12 mouse cellular contexts compared by ENCODE assay signal in genomic region chr11:86916596-86917249, GRCm38 (mm10).
A peak's percentile ranks its signal among the peaks of the same experiment; 100 is the strongest.
DNase-seq lines count a peak whose midpoint lies in the region; ATAC-seq and TF ChIP-seq lines count a peak whose summit lies in the region.
"Had no signal": no experiment of that assay in that cellular context is flagged by ENCODE, and none has a peak within 500 bp of the region (broad histone marks: within the 10 kb centered on the region; RNA-seq: fewer than 3 reads in every experiment).

No protein-coding gene starts in this region.

- H3K36me3 ChIP-seq in liver, embryonic 14.5 days (replicated peaks; ENCODE audit: control insufficient read depth, insufficient read depth, low read depth): no peaks in the 10 kb centered on the region
- H3K36me3 ChIP-seq in midbrain, embryonic 15.5 days (replicated peaks): no peaks in the 10 kb centered on the region
- H3K36me3 ChIP-seq: midbrain, embryonic 12.5 days; neural tube, embryonic 13.5 days; stomach, embryonic 15.5 days had no signal

- peak; percentile 79 for DNase-seq in brain, adult 2 months (ENCODE audit: low read depth, low spot score)
- peak; percentile 64 to 76 for DNase-seq in heart, postnatal 10 days
- DNase-seq in liver, embryonic 14.5 days (ENCODE audit: low read depth in 3 of 3, low spot score in 3 of 3): peak in 1 of 3 experiments; percentile 13
- no peak for DNase-seq in kidney, postnatal 4 days
- no peak for DNase-seq in urinary bladder, postnatal 10 days (ENCODE audit: low spot score)
- DNase-seq: cerebellum, adult 2 months had no signal

- no peak for TF ChIP-seq CTCF in cortical plate, adult 2 months (IDR thresholded peaks at IDR 0.05; ENCODE audit: extremely low read depth, insufficient read depth, low read length)
- no peak for TF ChIP-seq CTCF in liver, embryonic 14.5 days (IDR thresholded peaks at IDR 0.05; ENCODE audit: low read depth)

- intact Hi-C loops in heart, postnatal 10 days (cut with DNase I): no loop called here

- no peaks in the 10 kb centered on the region for H3K9me3 ChIP-seq in liver, embryonic 14.5 days (ENCODE audit: control insufficient read depth, low read length)
- H3K9me3 ChIP-seq in midbrain, embryonic 15.5 days: no peaks in the 10 kb centered on the region
- H3K9me3 ChIP-seq: midbrain, embryonic 12.5 days; neural tube, embryonic 13.5 days; stomach, embryonic 15.5 days had no signal

- peaks cover 9% of the 10 kb centered on the region for H3K4me1 ChIP-seq in cortical plate, adult 2 months (ENCODE audit: control insufficient read depth, insufficient read depth, low read length)
- peaks cover 0 to 4% of the 10 kb centered on the region in 2 experiments; a peak in 1 of 4 replicates for H3K4me1 ChIP-seq in liver, embryonic 14.5 days (replicated peaks; ENCODE audit: control insufficient read depth in 2 of 2, insufficient read depth in 2 of 2, low read length in 1 of 2)
- peaks cover 9% of the 10 kb centered on the region; the same call in 1 of the 2 replicates for H3K4me1 ChIP-seq in midbrain, embryonic 15.5 days
- H3K4me1 ChIP-seq: midbrain, embryonic 12.5 days; stomach, embryonic 15.5 days had no signal

- H3K27ac ChIP-seq in cortical plate, adult 2 months (ENCODE audit: insufficient read depth, low read length): peak overlapping the region; percentile 60
- no peak overlapping the region for H3K27ac ChIP-seq in liver, embryonic 14.5 days
- no peak overlapping the region for H3K27ac ChIP-seq in midbrain, embryonic 15.5 days
- H3K27ac ChIP-seq: midbrain, embryonic 12.5 days; neural tube, embryonic 13.5 days; stomach, embryonic 15.5 days had no signal

- TF ChIP-seq EP300 in liver, embryonic 14.5 days (IDR thresholded peaks at IDR 0.05; ENCODE audit: low read depth): no peak

- H3K4me2 ChIP-seq in liver, embryonic 14.5 days (ENCODE audit: low read depth): no peak overlapping the region
- no peak overlapping the region for H3K4me2 ChIP-seq in midbrain, embryonic 15.5 days
- H3K4me2 ChIP-seq: midbrain, embryonic 12.5 days; neural tube, embryonic 13.5 days; stomach, embryonic 15.5 days had no signal

- no peak overlapping the region for H3K9ac ChIP-seq in liver, embryonic 14.5 days (replicated peaks)
- no peak overlapping the region for H3K9ac ChIP-seq in midbrain, embryonic 15.5 days
- H3K9ac ChIP-seq: midbrain, embryonic 12.5 days; neural tube, embryonic 13.5 days; stomach, embryonic 15.5 days had no signal

- no peak for TF ChIP-seq POLR2A in cortical plate, adult 2 months (IDR thresholded peaks at IDR 0.05; ENCODE audit: extremely low read depth, insufficient read depth, low read length)

- WGBS in liver, embryonic 14.5 days (ENCODE audit: insufficient replicate concordance): 57% methylated on average over 8 of the region's 8 CpGs
- 80% methylated on average over 8 of the region's 8 CpGs for WGBS in midbrain, embryonic 15.5 days

- no peaks in the 10 kb centered on the region for H3K27me3 ChIP-seq in liver, embryonic 14.5 days (ENCODE audit: control insufficient read depth, insufficient read depth, low read length)
- no peaks in the 10 kb centered on the region for H3K27me3 ChIP-seq in midbrain, embryonic 15.5 days (replicated peaks)
- H3K27me3 ChIP-seq: midbrain, embryonic 12.5 days; neural tube, embryonic 13.5 days; stomach, embryonic 15.5 days had no signal

- peak; percentile 56 for ATAC-seq in liver, embryonic 14.5 days (ENCODE audit: insufficient read depth)
- no peak for ATAC-seq in midbrain, embryonic 15.5 days (replicated peaks)
- ATAC-seq: hindbrain, embryonic 16.5 days had no signal

- H3K4me3 ChIP-seq in cortical plate, adult 2 months (ENCODE audit: insufficient read depth, low read length): no peak overlapping the region
- H3K4me3 ChIP-seq in liver, embryonic 14.5 days (ENCODE audit: insufficient read depth in 1 of 2, low read depth in 2 of 2, low read length in 2 of 2): no peak overlapping the region
- H3K4me3 ChIP-seq in midbrain, embryonic 15.5 days: no peak overlapping the region
- H3K4me3 ChIP-seq: midbrain, embryonic 12.5 days; neural tube, embryonic 13.5 days; stomach, embryonic 15.5 days had no signal

Comparison
In these comparisons a context has a peak if more than half of its experiments do, and no peak if none do; other contexts are left out.
1. DNase-seq: peak in brain, adult 2 months (single experiment) and heart, postnatal 10 days (2 of 2); none in kidney, postnatal 4 days (0 of 2) and urinary bladder, postnatal 10 days (single experiment).